Mouse (Mus musculus) liver, embryonic 16.5 days (tissue): ENCODE measurements around the gene Ramac. TPM values are rescaled to one million over a fixed set of nuclear protein-coding genes. Genes with fewer than 3 reads are reported as not detected.

Source experiments
- ATAC-seq: fragments of 200-750 bp; cut with Nextera tagmentation; 2 replicates; pipeline ENCODE4 v1.8.0; 2017; ENCODE audit warnings: low read depth, mild to moderate bottlenecking, moderate number of reproducible peaks, moderate library complexity
- H3K27ac ChIP-seq: fragments of 300-500 bp; sonication (generic); 2 replicates; pipeline ENCODE4 v1.5.1; 2014; ENCODE audit warnings: mild to moderate bottlenecking, low read length
- H3K27me3 ChIP-seq: fragments of 300-500 bp; sonication (generic); 2 replicates; pipeline ENCODE4 v1.6.1; 2014; ENCODE audit warnings: low read depth, low read length, mixed read lengths; ENCODE audit not compliant: control insufficient read depth, insufficient read depth
- H3K36me3 ChIP-seq: fragments of 300-500 bp; sonication (generic); 2 replicates; pipeline ENCODE4 v1.6.1; 2014; ENCODE audit warnings: mild to moderate bottlenecking; ENCODE audit not compliant: control insufficient read depth, insufficient read depth
- H3K4me1 ChIP-seq: fragments of 300-500 bp; sonication (generic); 2 replicates; pipeline ENCODE4 v1.6.1; 2014; ENCODE audit warnings: low read depth, low read length, mixed read lengths; ENCODE audit not compliant: control insufficient read depth
- H3K4me2 ChIP-seq: fragments of 300-500 bp; sonication (generic); 2 replicates; pipeline ENCODE4 v1.6.1; 2014; ENCODE audit warnings: low read depth, low read length, mixed read lengths
- H3K4me3 ChIP-seq: fragments of 300-500 bp; sonication (generic); 2 replicates; pipeline ENCODE4 v1.5.1; 2014; ENCODE audit warnings: low read depth, mild to moderate bottlenecking, low read length
- H3K9ac ChIP-seq: fragments of 300-500 bp; sonication (generic); 2 replicates; pipeline ENCODE4 v1.6.1; 2014; ENCODE audit warnings: low read depth, low read length
- H3K9me3 ChIP-seq: fragments of 300-500 bp; sonication (generic); replicated peaks from 2 replicates; pipeline ENCODE4 v1.6.1; 2016; ENCODE audit warnings: low read length; ENCODE audit not compliant: control insufficient read depth
- WGBS: fragments of 180-500 bp; shearing (Covaris S2); extraction: QIAGEN DNeasy Blood & Tissue Kit; methylation state at CpG from one replicate; pipeline ENCODE4 v1.1.7; 2014; ENCODE audit not compliant: insufficient replicate concordance; 5-methylcytosine and 5-hydroxymethylcytosine counted together
- polyA plus RNA-seq: library from polyadenylated mRNA; unstranded; fragments of >200 nt; fragmentation: Nextera tagmentation; extraction: Ambion mirVana; gene quantifications from 2 replicates; pipeline ENCODE4 v1.2.1, GENCODE M21; 2015

Gene Ramac
- polyA plus RNA-seq, 1 experiment from 2014 or later, result 52.9 TPM

DNA sequence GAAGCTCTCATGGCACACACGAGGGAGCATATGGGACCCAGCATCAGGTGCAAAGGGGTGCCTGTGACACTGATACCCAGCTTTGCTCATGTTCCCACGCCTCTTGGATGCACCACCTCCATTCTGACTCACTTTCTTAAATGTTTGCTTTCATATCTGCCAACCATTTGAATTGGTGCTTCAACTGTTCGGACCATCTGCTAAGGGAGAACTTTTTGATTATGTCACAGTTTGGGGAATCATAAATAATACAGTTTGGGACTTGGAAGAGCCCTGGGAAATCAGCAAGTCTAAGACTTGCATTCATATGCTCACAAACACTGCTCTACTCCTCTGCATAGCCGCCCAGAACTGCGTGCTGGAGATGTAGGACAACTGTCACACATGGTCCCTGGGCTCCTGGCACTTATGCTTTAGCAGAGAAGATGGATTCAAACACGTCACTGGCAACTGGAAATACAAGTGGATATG lies 31.5 kb upstream of the Ramac start:
- H3K27me3 ChIP-seq, result no peaks in the 10 kb centered on the region
- no peaks in the 10 kb centered on the region for H3K9me3 ChIP-seq
- H3K4me1 ChIP-seq, result peaks cover under 1% of the 10 kb centered on the region; the same call in 1 of the 2 replicates
- no peak overlapping the region for H3K4me3 ChIP-seq
- no peak for ATAC-seq
- no peak overlapping the region for H3K4me2 ChIP-seq
- H3K27ac ChIP-seq, result no peak overlapping the region
- WGBS, result 60% methylated on average over 6 of the region's 6 CpGs
- H3K36me3 ChIP-seq, result no peaks in the 10 kb centered on the region
- no peak overlapping the region for H3K9ac ChIP-seq

DNA sequence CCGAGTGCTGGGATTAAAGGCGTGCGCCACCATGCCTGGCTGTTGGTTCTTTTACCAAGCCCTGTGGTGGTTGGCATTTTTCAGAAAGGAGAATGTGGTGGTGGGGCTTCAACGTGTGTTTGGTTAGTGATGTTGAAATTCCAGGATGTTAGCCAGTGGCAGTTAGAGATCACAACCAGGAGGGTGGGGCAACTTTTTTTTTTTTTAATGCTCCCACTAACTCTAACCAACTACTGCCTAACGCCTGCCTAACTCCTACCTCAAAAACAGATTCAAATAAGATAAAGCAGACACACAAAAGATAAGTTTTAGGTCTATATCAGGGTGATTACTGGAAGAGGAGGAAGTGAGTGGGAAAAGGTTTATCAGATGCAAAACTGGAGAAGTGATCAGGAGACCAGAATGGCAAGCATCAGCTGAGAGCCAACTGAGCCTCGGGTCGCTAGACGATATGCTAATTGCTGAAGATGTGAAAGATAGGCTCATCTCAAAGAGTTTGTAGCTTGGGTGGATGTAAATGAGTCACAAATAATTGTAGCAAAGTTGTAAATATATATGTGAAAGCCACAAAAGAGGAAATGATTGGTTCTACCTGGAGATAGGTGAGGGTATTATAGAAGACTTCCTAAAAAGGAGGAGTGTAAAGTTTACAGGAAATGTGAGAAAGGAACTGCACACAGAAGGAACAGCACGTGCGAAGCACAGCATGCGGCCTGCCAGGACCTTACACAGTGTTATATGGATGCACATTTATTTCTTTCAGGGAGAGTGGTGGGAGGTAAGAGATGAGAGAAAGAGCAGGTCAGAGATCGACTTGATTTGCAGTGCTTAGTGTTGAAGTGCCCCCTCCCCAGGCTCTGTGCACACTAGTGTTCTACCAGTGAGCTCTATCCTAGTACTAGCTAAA lies 30.3 kb upstream of the Ramac start:
- Histone ChIP-seq H3K27ac (no peak overlapping the region), H3K36me3 (no peaks in the 10 kb centered on the region), H3K9ac (no peak overlapping the region), H3K4me1 (no peaks in the 10 kb centered on the region; the same call in 1 of the 2 replicates), H3K9me3 (no peaks in the 10 kb centered on the region), H3K4me2 (no peak overlapping the region), H3K27me3 (no peaks in the 10 kb centered on the region), H3K4me3 (no peak overlapping the region)
- WGBS, result 54% methylated on average over 12 of the region's 12 CpGs
- no peak for ATAC-seq

DNA sequence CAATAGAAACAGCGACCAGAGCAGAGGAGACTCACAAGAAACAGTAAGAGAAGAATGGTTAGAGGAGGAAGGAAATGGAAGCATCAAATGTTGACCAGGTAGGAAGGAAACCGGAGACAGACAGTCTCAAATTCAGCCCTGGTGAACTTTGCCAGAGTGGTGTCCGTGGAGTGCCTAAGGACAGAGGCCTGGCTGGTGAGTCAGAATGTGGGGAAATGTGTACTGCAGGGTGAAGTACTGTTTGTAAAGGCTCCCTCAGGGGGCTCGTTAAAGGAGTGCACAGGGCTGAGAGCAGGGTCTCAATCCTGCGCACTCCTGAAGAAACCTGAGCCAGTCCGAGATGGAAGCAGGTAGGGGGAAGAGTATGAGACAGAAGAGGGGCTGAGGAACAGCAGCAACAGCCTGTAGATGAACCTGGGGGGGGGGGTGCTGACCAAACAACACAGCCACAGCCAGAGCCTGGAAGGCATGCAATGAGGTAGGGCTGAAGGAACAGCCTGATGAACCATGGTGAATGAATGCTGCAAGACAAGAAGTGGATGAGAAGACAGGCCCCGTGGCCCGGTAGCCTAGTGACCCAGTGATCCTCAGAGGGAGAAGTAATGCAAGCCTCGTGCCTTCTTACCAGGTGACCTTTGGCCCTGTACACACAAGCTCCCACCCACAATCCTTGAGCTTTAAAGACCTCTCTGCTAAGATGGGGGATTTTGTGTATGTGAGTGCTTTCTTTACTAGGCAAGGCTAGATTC lies 27.3 kb upstream of the Ramac start:
- Histone ChIP-seq H3K9me3 (no peaks in the 10 kb centered on the region), H3K4me3 (no peak overlapping the region), H3K36me3 (no peaks in the 10 kb centered on the region), H3K4me2 (no peak overlapping the region), H3K27ac (no peak overlapping the region), H3K4me1 (no peaks in the 10 kb centered on the region), H3K27me3 (no peaks in the 10 kb centered on the region), H3K9ac (no peak overlapping the region)
- ATAC-seq, result no peak
- 51% methylated on average over 9 of the region's 9 CpGs for WGBS

DNA sequence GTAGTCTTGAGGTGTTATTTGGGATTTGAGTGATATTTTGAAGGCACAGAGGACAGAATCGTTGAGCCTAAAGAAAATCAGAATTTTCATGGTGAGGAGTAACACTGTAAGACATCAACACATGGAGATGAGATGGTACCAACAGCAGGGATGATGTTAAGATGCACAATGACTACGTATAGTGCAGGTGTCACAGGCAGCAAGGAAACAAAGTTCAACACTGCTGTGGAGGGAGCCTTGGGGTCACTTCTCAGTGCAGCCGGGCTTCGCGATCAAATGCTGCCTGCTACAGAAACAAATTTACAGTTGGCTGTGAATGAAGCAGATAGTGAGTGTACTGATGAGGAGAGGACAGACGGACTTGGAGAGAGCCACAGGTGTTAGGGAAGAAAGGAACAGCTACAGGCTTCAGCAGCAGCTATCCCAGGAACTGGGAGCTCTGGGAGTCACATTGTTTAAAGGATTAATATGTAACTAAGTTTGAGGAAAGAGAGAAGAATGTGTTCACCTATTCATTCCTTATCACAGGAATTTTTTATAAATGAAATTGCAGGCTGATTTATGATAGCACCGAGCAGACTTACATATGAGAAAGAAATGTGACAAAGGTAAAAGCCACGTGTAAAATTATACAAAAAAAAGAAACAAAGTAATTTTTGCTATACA lies 23.9 kb upstream of the Ramac start:
- ATAC-seq, result no peak
- Histone ChIP-seq H3K4me2 (no peak overlapping the region), H3K9ac (no peak overlapping the region), H3K4me3 (no peak overlapping the region), H3K36me3 (no peaks in the 10 kb centered on the region), H3K9me3 (no peaks in the 10 kb centered on the region), H3K4me1 (no peaks in the 10 kb centered on the region), H3K27ac (no peak overlapping the region), H3K27me3 (no peaks in the 10 kb centered on the region)
- WGBS, result 53% methylated on average over 8 of the region's 8 CpGs

DNA sequence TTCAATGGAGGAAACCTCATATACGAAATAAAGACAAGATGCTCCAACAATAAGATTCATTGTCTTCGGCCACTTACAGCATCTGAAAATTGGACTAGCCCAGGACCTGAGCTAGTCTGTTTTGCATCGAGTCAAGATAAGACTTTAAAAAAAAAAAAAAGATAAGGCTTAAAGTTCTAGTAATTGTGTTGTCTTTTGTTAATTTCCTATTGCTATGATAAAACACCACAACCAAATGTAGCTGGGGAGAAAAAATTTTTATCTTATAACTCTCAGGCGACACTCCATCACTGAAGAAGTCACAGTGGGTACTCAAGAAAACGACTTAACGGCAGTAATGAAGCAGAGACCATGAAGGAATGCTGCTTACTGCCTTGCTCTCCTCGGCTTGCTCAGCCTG lies 22.7 kb upstream of the Ramac start:
- Histone ChIP-seq H3K4me3 (no peak overlapping the region), H3K4me1 (no peaks in the 10 kb centered on the region), H3K9ac (no peak overlapping the region), H3K4me2 (no peak overlapping the region), H3K27me3 (no peaks in the 10 kb centered on the region), H3K9me3 (no peaks in the 10 kb centered on the region), H3K36me3 (no peaks in the 10 kb centered on the region), H3K27ac (no peak overlapping the region)
- ATAC-seq, result no peak
- 56% methylated on average over 7 of the region's 7 CpGs for WGBS

DNA sequence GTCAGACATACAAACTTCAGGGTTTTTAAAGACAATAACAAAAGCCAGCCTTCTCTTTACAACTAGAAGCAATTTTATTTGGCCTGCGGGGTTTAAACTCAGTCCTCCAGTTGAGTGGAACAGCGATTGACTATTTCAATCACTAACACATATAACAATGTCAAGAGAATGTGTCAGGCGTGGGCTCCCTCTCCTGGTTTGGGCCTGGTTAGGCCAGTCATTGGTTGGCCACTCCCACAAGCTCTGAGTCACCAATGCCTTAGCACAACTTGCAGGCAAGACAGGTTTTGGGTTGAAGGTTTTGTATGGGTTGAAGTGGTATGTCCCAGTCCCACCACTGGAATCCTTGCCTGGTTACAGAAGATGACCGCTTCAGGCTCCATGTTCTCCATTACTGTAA lies 18.6 kb upstream of the Ramac start:
- ATAC-seq, result peak; percentile 48; the same call in 1 of the 2 replicates
- WGBS, result 53% methylated on average over 4 of the region's 4 CpGs

DNA sequence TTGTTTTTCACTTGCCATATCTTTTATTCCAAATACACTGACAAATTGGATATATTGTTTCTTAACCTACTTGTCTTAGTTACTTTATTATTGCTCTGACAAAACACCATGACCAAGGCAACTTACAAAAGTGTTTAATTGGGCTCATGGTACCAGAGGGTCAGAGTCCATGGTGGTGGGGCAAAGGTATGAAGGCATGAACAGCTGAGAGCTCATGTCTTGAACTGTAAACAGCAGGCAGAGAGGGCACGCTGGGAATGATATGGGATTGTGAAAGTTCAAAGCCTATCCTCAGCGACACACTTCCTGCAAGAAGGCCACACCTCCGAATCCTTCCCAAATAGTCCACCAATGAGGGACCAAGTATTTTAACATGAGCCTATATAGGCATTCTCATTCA lies 14.8 kb upstream of the Ramac start:
- ATAC-seq, result no peak
- no peaks in the 10 kb centered on the region for H3K9me3 ChIP-seq
- H3K36me3 ChIP-seq, result no peaks in the 10 kb centered on the region
- 65% methylated on average over 3 of the region's 3 CpGs for WGBS
- no peak overlapping the region for H3K9ac ChIP-seq
- no peak overlapping the region for H3K4me3 ChIP-seq
- H3K4me2 ChIP-seq, result no peak overlapping the region
- H3K27me3 ChIP-seq, result no peaks in the 10 kb centered on the region
- H3K27ac ChIP-seq, result no peak overlapping the region
- H3K4me1 ChIP-seq, result no peaks in the 10 kb centered on the region

More for the DNA sequence above, 18.6 kb upstream of the Ramac start:
- Histone ChIP-seq H3K4me2 (no peak overlapping the region), H3K27ac (no peak overlapping the region), H3K4me1 (no peaks in the 10 kb centered on the region), H3K9ac (no peak overlapping the region), H3K27me3 (no peaks in the 10 kb centered on the region), H3K4me3 (no peak overlapping the region), H3K36me3 (no peaks in the 10 kb centered on the region), H3K9me3 (no peaks in the 10 kb centered on the region)

DNA sequence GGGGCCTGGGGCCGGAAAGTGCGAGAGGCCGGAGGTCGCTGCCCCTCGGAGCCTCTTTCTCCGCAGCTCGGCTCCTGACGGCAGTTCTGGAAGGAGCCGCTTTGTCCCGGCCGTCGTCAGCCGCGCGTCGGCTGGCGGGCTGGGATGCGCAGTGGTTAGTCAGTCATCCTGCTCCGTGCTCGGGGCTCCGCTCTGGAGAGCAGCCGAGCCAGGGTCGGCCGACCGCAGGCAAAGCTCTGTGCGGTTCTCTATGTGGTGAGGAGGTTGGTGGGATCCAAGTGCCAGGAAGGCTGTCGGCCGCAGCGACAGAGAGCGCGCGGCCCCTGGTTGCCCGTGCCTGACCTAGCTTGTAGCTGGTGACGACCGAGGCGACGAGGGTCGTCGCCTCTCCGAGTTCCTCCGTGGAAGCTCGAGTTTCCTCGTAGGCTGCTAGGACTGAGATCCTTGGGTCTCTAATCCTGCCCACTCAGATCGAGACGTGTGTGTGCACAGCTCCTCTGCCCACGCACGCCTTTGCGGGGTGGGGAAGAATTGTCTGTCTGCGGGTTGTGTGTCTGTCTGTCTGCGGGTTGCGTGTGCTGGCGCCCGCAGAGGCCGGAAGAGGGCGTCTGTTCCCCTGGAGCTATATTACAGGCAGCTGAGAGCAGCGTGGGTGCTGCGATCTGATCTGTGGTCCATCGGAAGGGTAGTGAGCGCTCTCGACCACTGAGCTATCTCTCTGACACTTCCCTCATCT lies 553 bp downstream of the Ramac start:
- H3K9me3 ChIP-seq, result no peaks in the 10 kb centered on the region
- peaks cover 7% of the 10 kb centered on the region for H3K4me1 ChIP-seq
- 1% methylated on average over 60 of the region's 60 CpGs for WGBS
- peak; percentile 46 for ATAC-seq
- peak overlapping the region; percentile 62 for H3K4me2 ChIP-seq
- H3K9ac ChIP-seq, result peak overlapping the region; percentile 91
- H3K4me3 ChIP-seq, result peak overlapping the region; percentile 97
- H3K36me3 ChIP-seq, result no peaks in the 10 kb centered on the region
- H3K27me3 ChIP-seq, result no peaks in the 10 kb centered on the region
- H3K27ac ChIP-seq, result peak overlapping the region; percentile 91
